Mouse (Mus musculus) ES-CJ7 (cell line): Measurements from ENCODE around the gene Meox2.

Source experiments
- DNase-seq: peaks from one replicate; pipeline ENCODE4 v3.0.0; 2011; ENCODE audit warnings: low read depth, low spot score

The Meox2 gene

GRCm38 (mm10) chr12:37108390-37108738 is at the start of gene Meox2:
Gene Meox2, plus strand, starts transcription at chr12:37108540.
- DNase-seq, result peak; percentile 9

- DNase-seq, result no peak
These were observed 35.7 kb upstream of the Meox2 start for GRCm38 (mm10) chr12:37072636-37073035.

GRCm38 (mm10) chr12:37077308-37077707 is 31.0 kb upstream of the Meox2 start:
- peak; percentile 32 for DNase-seq

- DNase-seq, result peak; percentile 91
These were observed 28.3 kb upstream of the Meox2 start for GRCm38 (mm10) chr12:37080005-37080404.

- DNase-seq, result peak; percentile 4
These were observed 1.8 kb upstream of the Meox2 start for GRCm38 (mm10) chr12:37106541-37106940.

- no peak for DNase-seq
These were observed 1.2 kb upstream of the Meox2 start for GRCm38 (mm10) chr12:37107150-37107549.

- peak; percentile 7 for DNase-seq
These were observed 489 bp upstream of the Meox2 start for GRCm38 (mm10) chr12:37107713-37108389.

GRCm38 (mm10) chr12:37108819-37109473 is 606 bp downstream of the Meox2 start:
- DNase-seq, result peak; percentile 20

GRCm38 (mm10) chr12:37109474-37110012 is 1.2 kb downstream of the Meox2 start:
- no peak for DNase-seq

- DNase-seq, result no peak
These were observed 2.6 kb downstream of the Meox2 start for GRCm38 (mm10) chr12:37110977-37111376.

GRCm38 (mm10) chr12:37119246-37119645 is 10.9 kb downstream of the Meox2 start:
- DNase-seq, result no peak

- DNase-seq, result no peak
These were observed 15.4 kb downstream of the Meox2 start for GRCm38 (mm10) chr12:37123763-37124162.

- DNase-seq, result no peak
These were observed 33.9 kb downstream of the Meox2 start for GRCm38 (mm10) chr12:37142080-37142703.

GRCm38 (mm10) chr12:37143879-37144278 is 35.5 kb downstream of the Meox2 start:
- DNase-seq, result no peak

GRCm38 (mm10) chr12:37167742-37168141 is 59.4 kb downstream of the Meox2 start:
- no peak for DNase-seq

GRCm38 (mm10) chr12:37173324-37173723 is 65.0 kb downstream of the Meox2 start:
- DNase-seq, result no peak

GRCm38 (mm10) chr12:37183689-37184088 is 75.3 kb downstream of the Meox2 start:
- peak; percentile 47 for DNase-seq

GRCm38 (mm10) chr12:37188940-37189488 is 80.7 kb downstream of the Meox2 start:
- no peak for DNase-seq
